Mouse (Mus musculus) stomach, embryonic 16.5 days (tissue): ENCODE measurements around the gene Tas1r3. TPM values are rescaled to one million over a fixed set of nuclear protein-coding genes. Genes with fewer than 3 reads are reported as not detected.

ENCODE experiments used
- ATAC-seq: fragments of 200-750 bp; cut with Nextera tagmentation; 2 replicates; pipeline ENCODE4 v1.8.0; 2017; ENCODE audit warnings: moderate number of reproducible peaks, moderate TSS enrichment; ENCODE audit not compliant: insufficient read depth, low FRiP score
- H3K27ac ChIP-seq: fragments of 300-500 bp; sonication (generic); 2 replicates; pipeline ENCODE4 v1.5.1; 2014; ENCODE audit warnings: low read length
- H3K27me3 ChIP-seq: fragments of 300-500 bp; sonication (generic); 2 replicates; pipeline ENCODE4 v1.6.1; 2014; ENCODE audit warnings: low read length, control low read depth, mixed read lengths; ENCODE audit not compliant: control insufficient read depth, insufficient read depth
- H3K36me3 ChIP-seq: fragments of 300-500 bp; sonication (generic); 2 replicates; pipeline ENCODE4 v1.6.1; 2014; ENCODE audit warnings: low read length; ENCODE audit not compliant: control insufficient read depth, insufficient read depth
- H3K4me1 ChIP-seq: fragments of 300-500 bp; sonication (generic); 2 replicates; pipeline ENCODE4 v1.6.1; 2014; ENCODE audit warnings: low read length, control low read depth, mixed read lengths; ENCODE audit not compliant: control insufficient read depth, insufficient read depth
- H3K4me2 ChIP-seq: fragments of 300-500 bp; sonication (generic); 2 replicates; pipeline ENCODE4 v1.6.1; 2014; ENCODE audit warnings: low read depth, low read length, mixed read lengths
- H3K4me3 ChIP-seq: fragments of 300-500 bp; sonication (generic); replicated peaks from 2 replicates; pipeline ENCODE4 v1.5.1; 2014; ENCODE audit warnings: mild to moderate bottlenecking, low read length
- H3K9ac ChIP-seq: fragments of 300-500 bp; sonication (generic); 2 replicates; pipeline ENCODE4 v1.6.1; 2014; ENCODE audit warnings: low read length
- H3K9me3 ChIP-seq: fragments of 300-500 bp; sonication (generic); replicated peaks from 2 replicates; pipeline ENCODE4 v1.6.1; 2016; ENCODE audit warnings: low read length, control low read depth; ENCODE audit not compliant: control insufficient read depth
- WGBS: fragments of 180-500 bp; shearing (Covaris S2); extraction: QIAGEN DNeasy Blood & Tissue Kit; methylation state at CpG from one replicate; pipeline ENCODE4 v1.1.7; 2014; 5-methylcytosine and 5-hydroxymethylcytosine counted together
- polyA plus RNA-seq: library from polyadenylated mRNA; unstranded; fragments of >200 nt; fragmentation: Nextera tagmentation; extraction: Ambion mirVana; gene quantifications from 2 replicates; pipeline ENCODE4 v1.2.1, GENCODE M21; 2015

Gene Tas1r3
- polyA plus RNA-seq, 1 experiment from 2014 or later = 0.35 TPM

DNA sequence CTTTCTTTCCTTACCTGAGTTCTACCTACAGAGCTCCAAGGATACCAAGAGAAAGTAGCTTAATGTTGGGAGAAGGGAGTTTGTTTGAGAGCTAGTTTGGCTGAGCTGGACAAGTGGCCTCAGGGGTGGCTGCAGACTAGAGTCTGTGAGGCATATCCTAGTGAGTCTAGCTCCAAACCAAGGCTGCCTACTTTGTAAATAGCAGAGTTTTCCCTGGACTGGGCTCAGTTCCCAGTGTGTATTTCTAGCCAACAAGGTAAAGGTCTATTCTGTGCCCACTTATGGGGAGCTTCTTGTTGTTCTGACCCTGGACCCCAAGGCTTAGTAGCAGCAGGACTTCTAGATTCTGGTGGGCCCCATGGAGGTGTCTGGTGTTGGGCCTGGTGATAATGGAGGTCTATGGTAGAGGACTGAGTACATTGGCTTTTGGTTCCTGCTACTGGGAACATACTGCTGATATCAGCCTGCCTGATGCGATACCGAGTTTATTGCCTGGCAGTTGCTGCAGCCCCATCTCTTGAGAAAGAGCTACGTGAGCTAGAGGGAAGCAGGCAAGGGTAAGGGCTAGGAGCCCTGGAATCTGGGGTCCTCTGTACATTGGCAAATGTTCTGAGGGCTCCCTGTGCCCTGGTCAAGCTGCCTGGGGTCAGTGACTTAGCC lies 13.2 kb downstream of the Tas1r3 start:
- Histone ChIP-seq H3K36me3 (peaks cover 7% of the 10 kb centered on the region; the same call in 1 of the 2 replicates), H3K4me1 (peaks cover 24% of the 10 kb centered on the region), H3K27ac (no peak overlapping the region), H3K4me2 (no peak overlapping the region), H3K9ac (no peak overlapping the region), H3K27me3 (no peaks in the 10 kb centered on the region), H3K9me3 (no peaks in the 10 kb centered on the region), H3K4me3 (no peak overlapping the region)
- no peak for ATAC-seq
- 79% methylated on average over 3 of the region's 3 CpGs for WGBS

DNA sequence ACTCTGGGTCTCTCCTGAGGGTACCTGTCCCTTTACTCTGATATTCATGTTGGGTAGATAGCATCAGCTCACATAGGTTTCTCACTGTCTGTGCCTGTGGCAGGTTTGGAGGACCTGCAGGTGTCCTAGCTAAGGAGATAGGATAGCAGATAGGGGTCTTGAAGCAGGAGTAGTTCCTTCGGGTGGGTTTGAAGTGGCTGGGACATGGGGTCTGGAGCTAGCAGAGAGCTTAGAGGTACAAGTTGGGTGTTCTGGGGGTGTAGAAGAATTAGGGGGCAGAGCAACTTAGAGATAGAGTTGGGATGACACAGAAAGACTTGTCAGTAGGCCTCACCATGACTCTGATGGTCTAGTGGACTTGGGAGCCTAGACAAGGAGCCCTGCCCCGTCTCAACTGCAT lies 13.8 kb downstream of the Tas1r3 start:
- Histone ChIP-seq H3K9ac (no peak overlapping the region), H3K9me3 (no peaks in the 10 kb centered on the region), H3K4me1 (peaks cover 24% of the 10 kb centered on the region), H3K4me2 (no peak overlapping the region), H3K36me3 (peaks cover 4% of the 10 kb centered on the region; the same call in 1 of the 2 replicates), H3K27ac (no peak overlapping the region), H3K27me3 (no peaks in the 10 kb centered on the region), H3K4me3 (no peak overlapping the region)
- ATAC-seq = no peak
- WGBS = 94% methylated on average over 2 of the region's 2 CpGs

DNA sequence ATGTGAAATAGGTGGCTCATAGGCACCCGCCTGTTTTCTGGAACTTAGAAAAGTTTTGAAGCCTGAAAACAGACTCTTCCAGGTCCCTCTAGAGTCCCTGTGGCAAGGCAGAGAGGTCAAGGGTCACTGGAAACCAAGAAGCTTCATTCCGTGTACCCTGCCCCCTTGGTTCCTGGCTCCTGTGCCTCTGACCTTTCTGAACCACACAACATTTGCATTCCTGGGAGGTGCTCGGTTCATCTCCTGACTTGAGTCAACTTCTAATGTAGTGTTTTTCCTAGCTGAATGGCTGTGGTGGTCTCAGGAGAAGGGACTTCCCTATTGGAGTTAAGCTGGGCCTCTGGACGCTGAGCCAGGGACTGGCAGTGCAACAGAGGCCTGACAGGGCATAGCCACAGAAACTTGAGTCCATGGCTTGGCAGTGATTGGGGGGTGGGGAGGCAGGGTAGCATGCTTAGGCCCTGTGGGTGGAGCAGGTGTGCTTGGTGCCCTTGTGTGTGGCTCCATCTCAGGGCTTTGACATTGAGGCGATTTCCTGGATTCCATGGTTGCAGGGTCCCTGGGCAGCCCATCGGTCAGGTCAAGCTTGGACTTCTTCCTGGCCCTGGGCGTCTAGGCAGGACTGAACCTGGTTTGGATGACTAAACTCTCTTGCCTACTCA lies 14.6 kb downstream of the Tas1r3 start:
- H3K4me1 ChIP-seq = peaks cover 24% of the 10 kb centered on the region
- H3K4me3 ChIP-seq = peak overlapping the region; percentile 72
- H3K36me3 ChIP-seq = peaks cover 3% of the 10 kb centered on the region
- peak overlapping the region; percentile 93 for H3K9ac ChIP-seq
- no peak overlapping the region for H3K27ac ChIP-seq
- no peaks in the 10 kb centered on the region for H3K9me3 ChIP-seq
- H3K27me3 ChIP-seq = no peaks in the 10 kb centered on the region
- 57% methylated on average over 7 of the region's 7 CpGs for WGBS
- H3K4me2 ChIP-seq = peak overlapping the region; percentile 90
- ATAC-seq = no peak

DNA sequence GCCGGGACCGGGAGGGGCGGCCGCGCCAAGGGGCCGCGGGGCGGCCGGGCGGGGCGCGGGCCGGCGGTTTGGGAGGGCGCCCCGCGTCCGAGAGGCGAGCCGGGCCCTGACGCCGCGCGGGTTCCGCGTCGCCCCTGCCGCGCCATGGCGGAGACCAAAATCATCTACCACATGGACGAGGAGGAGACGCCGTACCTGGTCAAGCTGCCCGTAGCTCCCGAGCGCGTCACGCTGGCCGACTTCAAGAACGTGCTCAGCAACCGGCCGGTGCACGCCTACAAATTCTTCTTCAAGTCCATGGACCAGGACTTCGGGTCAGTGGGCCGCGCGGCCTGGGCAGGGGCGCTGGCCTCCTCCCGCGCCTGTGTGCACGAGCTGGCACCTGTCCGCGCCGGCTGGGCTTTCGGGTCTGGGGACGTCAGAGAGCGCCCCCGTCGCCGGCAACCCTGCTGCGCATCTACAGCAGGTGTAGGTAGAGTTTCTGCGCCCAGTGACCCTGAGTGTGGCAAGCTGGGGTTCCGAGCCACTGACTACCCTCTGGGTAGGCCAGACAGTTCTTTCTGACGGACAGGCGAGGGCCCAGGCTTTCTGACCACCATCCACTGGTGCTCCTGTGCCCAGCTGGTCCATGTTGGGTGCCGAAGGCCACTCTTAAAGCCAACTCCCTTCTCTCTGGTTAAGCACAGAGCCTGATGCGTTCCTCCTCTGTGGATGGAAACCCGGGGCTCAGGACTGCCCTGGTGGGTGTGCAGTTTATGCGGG lies 15.4 kb downstream of the Tas1r3 start:
- ATAC-seq = peak; percentile 21
- peak overlapping the region; percentile 90 for H3K4me2 ChIP-seq
- H3K4me3 ChIP-seq = peak overlapping the region; percentile 72
- 2% methylated on average over 68 of the region's 69 CpGs for WGBS
- H3K36me3 ChIP-seq = no peaks in the 10 kb centered on the region; the same call in 1 of the 2 replicates
- peak overlapping the region; percentile 93 for H3K9ac ChIP-seq
- peak overlapping the region; percentile 59 for H3K27ac ChIP-seq
- no peaks in the 10 kb centered on the region for H3K27me3 ChIP-seq
- H3K4me1 ChIP-seq = peaks cover 24% of the 10 kb centered on the region
- no peaks in the 10 kb centered on the region for H3K9me3 ChIP-seq

DNA sequence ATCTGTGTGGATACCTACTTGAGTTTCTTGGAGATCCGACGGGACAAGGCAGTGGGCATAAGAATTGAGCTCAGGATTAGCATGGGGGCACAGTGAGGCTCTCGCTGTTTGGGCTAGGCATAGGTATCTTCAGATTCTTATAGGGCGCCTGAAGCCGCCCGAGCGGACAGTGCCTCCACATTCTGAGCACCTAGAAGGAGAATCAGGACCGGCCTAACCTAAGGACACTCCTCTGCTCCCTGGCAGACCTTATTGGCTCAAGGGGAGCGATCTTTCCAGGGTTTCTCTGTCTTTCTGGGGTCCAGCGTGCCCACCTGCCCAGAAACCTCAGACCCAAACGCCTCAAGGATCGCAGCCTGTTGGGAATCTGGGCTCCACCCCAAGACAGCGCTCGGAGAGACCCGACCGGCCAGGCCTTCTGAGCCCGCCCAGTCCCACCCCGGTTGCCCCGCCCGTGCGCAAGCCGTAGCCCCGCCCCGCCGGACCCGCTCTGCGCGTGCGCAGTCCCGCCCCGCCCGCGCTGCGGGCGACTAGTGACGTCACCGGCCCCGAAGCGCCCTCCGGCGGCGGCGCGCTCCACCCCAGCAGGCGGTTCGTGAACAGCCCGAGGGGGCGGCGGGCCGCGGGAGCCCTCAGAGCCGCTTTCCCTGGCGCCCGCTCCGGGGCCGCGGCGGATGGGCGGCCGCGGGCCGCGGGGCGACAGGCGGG lies 16.1 kb downstream of the Tas1r3 start, which contains the start of gene Dvl1:
Dvl1 (plus strand) TSS at position 532 of the 708 bp plus-strand sequence.
- Histone ChIP-seq H3K9me3 (no peaks in the 10 kb centered on the region), H3K36me3 (no peaks in the 10 kb centered on the region; the same call in 1 of the 2 replicates), H3K9ac (peak within 1 kb of the TSS; percentile 93), H3K4me3 (peak within 1 kb of the TSS; percentile 72), H3K4me1 (peaks cover 24% of the 10 kb centered on the region), H3K4me2 (peak within 1 kb of the TSS; percentile 90), H3K27me3 (no peaks in the 10 kb centered on the region), H3K27ac (peak within 1 kb of the TSS; percentile 59)
- ATAC-seq = peak; percentile 93
- 2% methylated on average over 64 of the region's 65 CpGs for WGBS

DNA sequence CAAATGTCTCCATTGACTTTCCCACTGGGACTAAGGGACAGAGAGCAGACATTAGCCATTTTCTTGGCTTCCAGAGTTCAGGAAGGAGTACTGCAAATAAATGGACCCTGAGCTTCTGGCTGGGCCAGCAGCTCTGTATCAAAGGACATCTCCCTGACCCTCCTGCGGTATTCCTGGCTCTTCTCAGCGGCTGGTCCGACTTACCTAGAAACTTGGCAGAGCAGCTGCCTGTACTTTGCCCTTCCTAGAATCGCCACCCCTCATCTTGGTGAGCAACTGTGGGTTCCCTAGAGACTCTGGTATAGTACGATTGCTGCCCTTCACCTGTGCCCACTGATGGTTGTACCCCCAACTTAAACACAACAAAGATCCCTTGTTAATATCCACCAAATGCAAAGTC lies 19.9 kb downstream of the Tas1r3 start:
- Histone ChIP-seq H3K36me3 (no peaks in the 10 kb centered on the region; the same call in none of the 2 replicates), H3K27ac (no peak overlapping the region), H3K4me1 (peaks cover 32% of the 10 kb centered on the region), H3K27me3 (no peaks in the 10 kb centered on the region), H3K9ac (no peak overlapping the region), H3K9me3 (no peaks in the 10 kb centered on the region), H3K4me3 (no peak overlapping the region), H3K4me2 (no peak overlapping the region)
- WGBS = 95% methylated on average over 5 of the region's 5 CpGs
- no peak for ATAC-seq

DNA sequence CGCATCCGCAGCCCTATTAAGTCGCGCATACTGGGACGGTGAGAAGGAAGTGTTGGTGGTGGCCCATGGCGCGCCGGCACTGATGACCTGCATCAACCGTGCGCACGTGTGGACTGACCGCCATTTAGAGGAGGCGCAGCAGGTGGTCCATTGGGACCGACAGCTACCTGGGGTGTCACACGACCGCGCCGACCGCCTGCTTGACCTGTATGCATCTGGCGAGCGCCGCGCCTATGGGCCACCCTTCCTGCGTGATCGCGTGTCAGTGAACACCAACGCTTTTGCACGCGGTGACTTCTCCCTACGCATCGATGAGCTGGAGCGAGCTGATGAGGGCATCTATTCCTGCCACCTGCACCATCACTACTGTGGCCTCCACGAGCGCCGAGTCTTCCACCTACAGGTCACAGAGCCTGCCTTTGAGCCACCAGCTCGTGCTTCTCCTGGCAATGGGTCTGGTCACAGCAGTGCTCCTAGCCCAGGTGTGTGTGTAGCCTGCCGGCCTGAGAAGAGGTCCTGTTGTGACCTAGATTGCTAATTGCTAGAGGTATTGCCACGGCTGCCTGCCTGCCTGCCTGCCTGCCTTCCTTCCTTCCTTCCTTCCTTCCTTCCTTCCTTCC lies 21.4 kb downstream of the Tas1r3 start:
- Histone ChIP-seq H3K4me2 (peak overlapping the region; percentile 93), H3K4me1 (peaks cover 37% of the 10 kb centered on the region), H3K27me3 (no peaks in the 10 kb centered on the region), H3K4me3 (peak overlapping the region; percentile 69), H3K27ac (no peak overlapping the region), H3K9me3 (no peaks in the 10 kb centered on the region), H3K9ac (peak overlapping the region; percentile 80), H3K36me3 (no peaks in the 10 kb centered on the region; the same call in none of the 2 replicates)
- ATAC-seq = no peak
- WGBS = 44% methylated on average over 38 of the region's 38 CpGs

DNA sequence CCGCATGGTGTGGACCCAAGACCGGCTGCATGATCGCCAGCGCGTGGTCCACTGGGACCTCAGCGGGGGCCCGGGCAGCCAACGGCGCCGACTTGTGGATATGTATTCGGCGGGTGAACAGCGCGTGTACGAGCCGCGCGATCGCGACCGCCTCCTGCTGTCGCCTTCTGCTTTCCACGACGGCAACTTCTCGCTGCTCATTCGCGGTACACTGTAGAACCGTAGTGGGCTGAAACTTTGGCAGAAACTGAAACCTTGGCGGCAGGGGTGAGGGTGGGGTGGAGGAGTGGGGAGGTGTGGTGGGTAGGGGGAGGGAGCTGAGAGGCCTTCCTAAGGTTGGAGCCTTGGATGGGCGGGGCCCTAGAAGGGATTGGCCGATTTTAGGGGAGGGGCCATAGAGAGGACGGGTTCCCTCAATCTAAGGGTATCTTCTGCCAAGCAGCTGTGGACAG lies 22.1 kb downstream of the Tas1r3 start:
- peak overlapping the region; percentile 97 for H3K27ac ChIP-seq

More for the DNA sequence above, 22.1 kb downstream of the Tas1r3 start:
- WGBS = under 1% methylated on average over 32 of the region's 32 CpGs
- no peaks in the 10 kb centered on the region; the same call in none of the 2 replicates for H3K36me3 ChIP-seq
- H3K27me3 ChIP-seq = no peaks in the 10 kb centered on the region
- peak overlapping the region; percentile 93 for H3K4me2 ChIP-seq
- H3K9ac ChIP-seq = peak overlapping the region; percentile 80
- H3K4me3 ChIP-seq = peak overlapping the region; percentile 69
- peak; percentile 44 for ATAC-seq
- H3K9me3 ChIP-seq = no peaks in the 10 kb centered on the region
- peaks cover 33% of the 10 kb centered on the region for H3K4me1 ChIP-seq
